Mouse (Mus musculus): ENCODE data around the gene Rara. TPM values are rescaled to one million over a fixed set of nuclear protein-coding genes. Genes with fewer than 3 reads are reported as not detected.

Gene Rara
- total and polyA plus RNA-seq, 3 experiments = 12.1 to 13.7 TPM; not detected in 1

DNA sequence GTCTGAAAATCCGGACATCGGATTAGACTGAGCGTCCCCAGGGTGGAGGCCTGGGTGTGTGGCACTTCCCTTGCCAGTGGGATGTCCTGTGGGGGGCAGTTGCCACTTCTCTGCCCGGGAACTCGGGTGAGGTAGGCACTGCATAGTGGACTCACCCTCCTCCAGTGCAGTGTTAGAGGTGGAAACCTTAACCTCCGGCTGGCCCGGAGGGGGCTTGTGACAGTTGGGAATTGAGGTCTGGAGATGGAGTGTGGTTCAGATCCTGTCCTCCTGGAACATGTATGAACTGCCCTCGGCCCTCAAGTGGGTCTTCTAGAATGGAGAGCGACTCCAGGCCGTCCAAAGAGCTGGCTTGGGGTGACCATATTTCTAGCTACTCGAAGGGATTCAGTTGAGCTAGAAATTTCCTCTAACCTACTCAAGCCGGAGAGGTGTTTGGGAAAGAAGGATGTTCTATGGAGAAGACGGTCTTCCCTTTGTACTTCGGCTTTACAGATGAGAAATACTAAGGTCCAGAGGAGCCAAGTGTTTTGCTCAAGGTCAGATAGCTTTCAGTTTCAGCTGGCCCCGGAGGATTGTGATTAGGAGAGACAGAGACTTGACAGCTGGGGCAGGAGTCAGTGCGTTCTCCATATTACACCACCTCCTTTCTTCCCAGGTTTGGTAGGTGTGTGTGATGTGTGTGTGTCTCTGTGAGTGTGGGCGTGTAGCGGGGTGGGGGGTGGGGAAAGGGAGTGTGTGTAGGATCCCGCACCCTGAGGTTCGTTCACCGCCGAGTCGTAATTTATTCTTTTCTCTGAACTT, 9.2 kb downstream of the Rara start:
- DNase-seq (ENCODE audit: low read depth, low spot score) = no peak
- H3K36me3 ChIP-seq (ENCODE audit: control insufficient read depth in 1 of 2, insufficient read depth in 2 of 2, low read length in 2 of 2) = peaks cover 0 to 7% of the 10 kb centered on the region in 2 experiments; a peak in 2 of 4 replicates
- no peaks in the 10 kb centered on the region for H3K27me3 ChIP-seq (ENCODE audit: control insufficient read depth in 1 of 2, insufficient read depth in 2 of 2, low read length in 2 of 2)
- peak overlapping the region; percentile 71 for H3K9ac ChIP-seq (ENCODE audit: control insufficient read depth, low read depth, low read length, poor library complexity, severe bottlenecking)
- H3K4me3 ChIP-seq (ENCODE audit: control insufficient read depth in 1 of 2, insufficient read depth in 1 of 2, low read depth in 2 of 2, low read length in 2 of 2) = peak overlapping the region; percentile 65 to 100
- no peak overlapping the region for H3K27ac ChIP-seq (ENCODE audit: control insufficient read depth, low read depth, low read length)
- peaks cover 16% of the 10 kb centered on the region for H3K79me2 ChIP-seq (ENCODE audit: control insufficient read depth, insufficient read depth, low read length, poor library complexity)
- H3K9me3 ChIP-seq (replicated peaks; ENCODE audit: insufficient read depth, low read length) = no peaks in the 10 kb centered on the region
- TF ChIP-seq CTCF (IDR thresholded peaks at IDR 0.05 in 2 of 3, conservative IDR thresholded peaks at IDR 0.05 in 1 of 3; ENCODE audit: control insufficient read depth in 1 of 3, insufficient read depth in 1 of 3, low read depth in 2 of 3, low read length in 3 of 3, poor library complexity in 1 of 3, severe bottlenecking in 1 of 3) (no peak), TAL1 (IDR thresholded peaks at IDR 0.05; ENCODE audit: low read length) (no peak)
- H3K4me1 ChIP-seq (ENCODE audit: control insufficient read depth in 1 of 2, insufficient read depth in 2 of 2, low read length in 2 of 2) = peaks cover 15 to 32% of the 10 kb centered on the region in 2 experiments

DNA sequence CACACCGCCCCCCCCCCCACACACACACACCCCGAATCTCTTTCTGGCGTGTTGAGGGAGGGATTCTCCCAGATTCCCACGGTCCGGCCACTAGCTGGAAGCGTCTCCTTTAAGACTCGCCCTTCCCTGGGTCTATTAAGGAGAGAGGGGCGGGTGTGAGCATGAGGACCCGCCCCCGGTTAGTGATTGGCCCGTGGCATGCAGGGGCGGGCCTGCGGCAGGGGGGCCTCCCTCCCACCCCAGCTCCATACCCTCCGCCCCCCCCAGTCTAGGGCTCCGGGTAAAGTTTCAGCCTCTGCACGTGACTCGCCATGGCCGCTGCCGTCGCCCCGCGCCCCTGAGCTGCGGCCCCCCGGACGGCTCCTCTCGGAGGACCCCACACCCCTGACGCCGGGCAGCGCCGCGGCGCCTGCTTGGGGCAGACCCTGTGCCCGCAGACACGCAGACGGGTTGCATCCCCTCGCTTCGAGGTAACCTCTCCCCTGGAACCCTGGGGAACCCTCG, 9.8 kb downstream of the Rara start:
- H3K79me2 ChIP-seq (ENCODE audit: control insufficient read depth, insufficient read depth, low read length, poor library complexity) = peaks cover 16% of the 10 kb centered on the region
- TF ChIP-seq EP300 (IDR thresholded peaks at IDR 0.05; ENCODE audit: low read depth in 1 of 2, low read length in 2 of 2) = no peak; a peak in 1 of 4 replicates
- TF ChIP-seq MYC (IDR thresholded peaks at IDR 0.05; ENCODE audit: low read depth, low read length) = no peak
- TF ChIP-seq MYB (IDR thresholded peaks at IDR 0.05; ENCODE audit: low read depth, low read length) = no peak
- TF ChIP-seq MXI1 (IDR thresholded peaks at IDR 0.05; ENCODE audit: low read depth, low read length) = peak; percentile 90
- TF ChIP-seq POLR2A (IDR thresholded peaks at IDR 0.05; ENCODE audit: control insufficient read depth in 1 of 2, insufficient read depth in 1 of 2, low read depth in 1 of 2, low read length in 2 of 2, poor library complexity in 1 of 2) = peak in 1 of 2 experiments; percentile 52; a peak in 1 of 4 replicates
- TF ChIP-seq ZKSCAN1 (IDR thresholded peaks at IDR 0.05; ENCODE audit: low read depth, low read length) = no peak
- no peak; the same call in 1 of the 2 replicates for TF ChIP-seq KAT2A (conservative IDR thresholded peaks at IDR 0.05; ENCODE audit: low read depth, low read length)
- peak; percentile 49 for TF ChIP-seq HCFC1 (IDR thresholded peaks at IDR 0.05; ENCODE audit: low read depth, low read length)
- TF ChIP-seq NELFE (IDR thresholded peaks at IDR 0.05; ENCODE audit: low read depth, low read length) = peak; percentile 35
- TF ChIP-seq USF1 (IDR thresholded peaks at IDR 0.05; ENCODE audit: low read depth, low read length) = peak; percentile 94
- TF ChIP-seq ZMIZ1 (IDR thresholded peaks at IDR 0.05; ENCODE audit: low read depth, low read length) = no peak
- peak; percentile 33; the same call in 1 of the 2 replicates for TF ChIP-seq TCF12 (IDR thresholded peaks at IDR 0.05; ENCODE audit: low read depth, low read length)
- TF ChIP-seq BHLHE40 (IDR thresholded peaks at IDR 0.05; ENCODE audit: borderline replicate concordance, low read depth, low read length) = peak; percentile 97
- TF ChIP-seq SIN3A (IDR thresholded peaks at IDR 0.05; ENCODE audit: low read length) = peak; percentile 86
- no peak for TF ChIP-seq CHD2 (IDR thresholded peaks at IDR 0.05; ENCODE audit: low read length)
- TF ChIP-seq USF2 (IDR thresholded peaks at IDR 0.05; ENCODE audit: borderline replicate concordance in 1 of 2, insufficient read depth in 1 of 2, low read depth in 1 of 2, low read length in 2 of 2) = peak in 1 of 2 experiments; percentile 64; a peak in 2 of 4 replicates
- peak; percentile 76 for TF ChIP-seq MAX (IDR thresholded peaks at IDR 0.05; ENCODE audit: low read length)
- no peak for TF ChIP-seq RCOR1 (IDR thresholded peaks at IDR 0.05; ENCODE audit: low read depth, low read length)
- peak; percentile 94 for TF ChIP-seq MAZ (IDR thresholded peaks at IDR 0.05; ENCODE audit: low read depth, low read length)
- no peak for TF ChIP-seq SMC3 (IDR thresholded peaks at IDR 0.05; ENCODE audit: low read depth, low read length)
- peak overlapping the region; percentile 87 for H3K9ac ChIP-seq (ENCODE audit: control insufficient read depth, low read depth, low read length, poor library complexity, severe bottlenecking)
- peaks cover 0 to 7% of the 10 kb centered on the region in 2 experiments; a peak in 2 of 4 replicates for H3K36me3 ChIP-seq (ENCODE audit: control insufficient read depth in 1 of 2, insufficient read depth in 2 of 2, low read length in 2 of 2)
- peaks cover 15 to 35% of the 10 kb centered on the region in 2 experiments for H3K4me1 ChIP-seq (ENCODE audit: control insufficient read depth in 1 of 2, insufficient read depth in 2 of 2, low read length in 2 of 2)
- H3K27me3 ChIP-seq (ENCODE audit: control insufficient read depth in 1 of 2, insufficient read depth in 2 of 2, low read length in 2 of 2) = no peaks in the 10 kb centered on the region
- H3K9me3 ChIP-seq (replicated peaks; ENCODE audit: insufficient read depth, low read length) = no peaks in the 10 kb centered on the region
- peak; percentile 97 for DNase-seq (ENCODE audit: low read depth, low spot score)
- H3K4me3 ChIP-seq (ENCODE audit: control insufficient read depth in 1 of 2, insufficient read depth in 1 of 2, low read depth in 2 of 2, low read length in 2 of 2) = peak overlapping the region; percentile 65 to 100
- H3K27ac ChIP-seq (ENCODE audit: control insufficient read depth, low read depth, low read length) = peak overlapping the region; percentile 58
